Mouse (Mus musculus) embryonic fibroblast, embryonic 13.5 days (primary cell): ENCODE results near the gene Shroom4. TPM values are rescaled to one million over a fixed set of nuclear protein-coding genes. Genes with fewer than 3 reads are reported as not detected.

ENCODE experiments used
- H3K27ac ChIP-seq: 2 replicates; pipeline ENCODE4 v1.5.1; 2012; ENCODE audit warnings: low read length, control low read depth, inconsistent platforms; ENCODE audit not compliant: insufficient read depth
- H3K4me1 ChIP-seq: 2 replicates; pipeline ENCODE4 v1.6.1; 2011; ENCODE audit warnings: low read length; ENCODE audit not compliant: control insufficient read depth, insufficient read depth
- H3K4me3 ChIP-seq: 2 replicates; pipeline ENCODE4 v1.5.1; 2011; ENCODE audit warnings: mild to moderate bottlenecking, control low read depth, low read length; ENCODE audit not compliant: insufficient read depth
- CTCF ChIP-seq: IDR thresholded peaks from 2 replicates; pipeline ENCODE4 v1.5.1; 2011; ENCODE audit warnings: mild to moderate bottlenecking, control low read depth, low read length, moderate library complexity, borderline replicate concordance; ENCODE audit not compliant: insufficient read depth
- POLR2A ChIP-seq: IDR thresholded peaks from 2 replicates; pipeline ENCODE4 v1.6.1; 2011; ENCODE audit warnings: low read depth, mild to moderate bottlenecking, control low read depth, low read length, moderate library complexity
- polyA plus RNA-seq: library from polyadenylated mRNA; stranded (reverse); fragments of >200 nt; gene quantifications from 2 replicates; pipeline ENCODE4 v1.2.4, GENCODE M21; 2011; ENCODE audit warnings: low read depth; ENCODE audit not compliant: missing spikeins, insufficient read length

The Shroom4 gene
- polyA plus RNA-seq, 1 experiment, result 21.9 TPM

DNA sequence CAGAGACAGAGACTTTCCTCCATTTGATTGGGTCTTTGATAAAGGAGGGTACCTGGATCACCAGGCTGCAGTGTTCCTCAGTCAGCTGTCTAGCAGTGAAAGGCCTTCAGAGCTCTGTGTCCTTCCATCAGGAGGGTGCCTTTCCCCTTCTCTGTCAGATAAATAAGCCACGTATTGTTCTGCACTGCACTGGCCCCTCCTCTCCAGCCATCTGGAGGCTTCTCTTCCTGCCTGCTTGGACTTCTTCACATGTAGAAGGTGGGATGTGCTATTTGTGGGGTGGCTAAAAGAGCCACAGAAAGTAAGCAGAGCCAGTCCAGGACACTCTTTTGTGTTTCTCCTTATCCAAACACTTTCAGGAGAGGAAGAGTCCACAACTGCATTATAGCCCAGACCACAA lies 174.9 kb downstream of the Shroom4 start:
- Histone ChIP-seq H3K4me1 (no peaks in the 10 kb centered on the region), H3K4me3 (no peak overlapping the region), H3K27ac (no peak overlapping the region)
- TF ChIP-seq POLR2A (no peak), CTCF (no peak)

DNA sequence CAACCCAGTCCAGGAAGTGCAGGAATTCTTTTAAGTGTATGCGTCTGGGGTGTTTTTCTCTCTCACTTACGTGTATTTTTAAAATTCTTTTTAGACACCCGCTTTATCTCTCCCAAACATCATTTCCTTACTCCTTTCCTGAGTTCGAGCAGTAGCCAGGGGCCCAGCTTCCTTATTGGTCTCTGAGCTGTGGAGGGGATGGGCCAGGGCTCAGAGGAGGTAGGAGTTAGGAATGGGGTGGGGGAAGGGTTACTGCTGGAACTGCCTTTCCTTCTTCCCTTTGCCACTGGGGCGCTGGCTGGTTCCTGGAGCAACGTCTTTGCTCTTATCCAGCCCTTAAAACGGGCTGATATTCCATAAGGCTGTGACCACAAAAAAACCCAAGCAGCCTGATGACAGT lies 177.3 kb downstream of the Shroom4 start:
- H3K4me3 ChIP-seq, result no peak overlapping the region
- no peaks in the 10 kb centered on the region for H3K4me1 ChIP-seq
- TF ChIP-seq POLR2A, result no peak
- TF ChIP-seq CTCF, result no peak
- H3K27ac ChIP-seq, result no peak overlapping the region

DNA sequence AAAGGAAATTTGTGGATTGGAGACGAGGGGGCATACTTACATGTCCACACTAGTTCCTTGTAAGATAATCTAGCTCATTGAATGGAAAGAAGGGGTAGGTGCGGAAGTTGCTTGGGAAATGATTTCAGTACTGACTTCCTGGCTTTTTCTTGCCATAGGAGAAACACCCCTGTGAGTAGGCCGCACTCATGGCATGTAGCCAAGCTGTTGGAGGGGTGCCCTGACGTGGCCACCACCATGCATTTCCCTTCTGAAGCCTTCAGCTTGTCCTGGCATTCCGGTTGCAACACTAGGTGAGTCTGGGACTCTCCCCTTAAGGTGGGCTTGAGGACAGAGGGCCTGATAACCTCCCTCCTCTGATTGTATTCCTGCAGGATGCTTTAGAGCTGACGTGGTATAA lies 181.0 kb downstream of the Shroom4 start:
- no peaks in the 10 kb centered on the region for H3K4me1 ChIP-seq
- TF ChIP-seq CTCF (no peak), POLR2A (no peak)
- no peak overlapping the region for H3K27ac ChIP-seq
- no peak overlapping the region for H3K4me3 ChIP-seq

DNA sequence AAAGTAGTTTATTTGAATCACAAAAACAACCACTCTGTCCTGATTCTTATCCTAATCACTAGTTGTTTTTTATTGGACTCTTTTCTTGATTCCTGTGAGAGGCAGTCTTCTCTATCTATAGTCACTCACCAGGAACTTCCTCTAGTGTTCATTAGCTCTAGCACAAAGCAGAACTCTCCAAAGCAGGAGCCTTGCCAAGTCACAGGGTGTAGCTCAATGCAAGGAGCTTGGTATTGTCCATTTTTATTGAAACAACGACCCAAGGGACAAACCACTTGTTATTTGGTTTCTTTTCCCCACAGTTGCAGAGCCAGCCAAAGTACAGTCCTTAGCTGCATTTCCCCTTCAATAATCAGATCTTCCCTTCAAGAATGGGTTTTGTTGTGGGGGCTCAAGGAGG lies 181.5 kb downstream of the Shroom4 start:
- TF ChIP-seq POLR2A (no peak), CTCF (no peak)
- Histone ChIP-seq H3K27ac (no peak overlapping the region), H3K4me1 (no peaks in the 10 kb centered on the region), H3K4me3 (no peak overlapping the region)

DNA sequence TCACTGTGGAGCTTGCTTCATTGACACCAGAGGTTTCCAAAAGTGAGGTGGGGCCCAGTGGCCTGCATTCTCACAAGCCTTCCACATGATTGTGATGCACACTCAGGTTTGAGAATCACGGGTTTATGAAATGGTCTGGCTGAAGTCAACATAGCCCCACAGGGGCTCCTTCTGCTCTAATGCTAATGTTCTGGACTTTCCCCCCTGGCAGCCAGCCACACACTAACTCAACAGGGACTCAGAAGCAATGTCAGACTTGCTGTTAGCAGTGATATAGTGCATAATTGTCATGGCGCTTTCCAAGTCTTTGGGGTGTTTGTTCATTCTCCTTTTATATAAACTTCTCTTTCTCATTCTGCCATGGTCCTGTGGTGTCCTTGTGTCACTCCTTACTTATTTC lies 183.0 kb downstream of the Shroom4 start:
- TF ChIP-seq CTCF (no peak), POLR2A (no peak)
- no peak overlapping the region for H3K4me3 ChIP-seq
- no peaks in the 10 kb centered on the region for H3K4me1 ChIP-seq
- no peak overlapping the region for H3K27ac ChIP-seq

DNA sequence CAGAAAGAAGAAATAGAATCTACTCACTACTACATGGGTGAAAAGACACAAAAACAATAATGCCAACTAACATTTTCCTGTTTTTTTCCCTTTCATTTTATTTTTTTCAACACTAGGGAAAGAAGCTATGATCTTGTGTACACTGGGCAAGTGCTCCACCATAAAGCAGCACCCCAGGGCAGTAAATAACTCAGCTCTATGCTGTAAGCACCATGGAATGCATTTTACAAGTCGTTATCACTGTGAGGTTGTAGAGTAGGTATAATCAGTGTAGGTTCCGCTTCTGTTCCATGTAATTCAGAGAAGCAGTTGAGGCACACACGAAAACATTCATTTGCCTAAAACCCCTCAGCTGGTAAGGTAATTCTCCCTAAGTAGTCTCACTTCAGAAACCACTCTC lies 194.5 kb downstream of the Shroom4 start:
- Histone ChIP-seq H3K4me1 (no peaks in the 10 kb centered on the region), H3K4me3 (no peak overlapping the region), H3K27ac (no peak overlapping the region)
- TF ChIP-seq POLR2A (no peak), CTCF (no peak)

DNA sequence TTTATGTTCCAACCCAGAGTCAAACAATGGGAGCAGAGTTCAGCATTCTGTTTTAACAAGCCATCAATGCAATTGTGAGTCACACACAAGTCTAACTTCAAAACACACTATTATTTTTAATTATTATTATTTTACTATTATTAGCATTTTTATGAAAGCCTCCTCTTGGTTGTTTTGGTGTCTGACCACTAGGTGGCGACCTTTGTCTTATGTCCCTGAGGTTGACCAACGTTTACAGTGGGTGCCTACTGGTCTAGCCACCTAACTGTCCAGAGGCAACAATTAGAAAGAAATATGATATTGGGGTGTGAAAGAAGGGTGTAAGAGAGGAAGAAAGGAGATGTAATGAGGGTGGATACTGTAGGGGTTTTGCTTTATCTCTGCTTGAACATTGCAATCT lies 254.4 kb downstream of the Shroom4 start:
- Histone ChIP-seq H3K4me3 (no peak overlapping the region), H3K4me1 (no peaks in the 10 kb centered on the region), H3K27ac (no peak overlapping the region)
- TF ChIP-seq POLR2A (no peak), CTCF (0 out of 2 replicates have a peak, but pooled peaks have one; percentile 15)

DNA sequence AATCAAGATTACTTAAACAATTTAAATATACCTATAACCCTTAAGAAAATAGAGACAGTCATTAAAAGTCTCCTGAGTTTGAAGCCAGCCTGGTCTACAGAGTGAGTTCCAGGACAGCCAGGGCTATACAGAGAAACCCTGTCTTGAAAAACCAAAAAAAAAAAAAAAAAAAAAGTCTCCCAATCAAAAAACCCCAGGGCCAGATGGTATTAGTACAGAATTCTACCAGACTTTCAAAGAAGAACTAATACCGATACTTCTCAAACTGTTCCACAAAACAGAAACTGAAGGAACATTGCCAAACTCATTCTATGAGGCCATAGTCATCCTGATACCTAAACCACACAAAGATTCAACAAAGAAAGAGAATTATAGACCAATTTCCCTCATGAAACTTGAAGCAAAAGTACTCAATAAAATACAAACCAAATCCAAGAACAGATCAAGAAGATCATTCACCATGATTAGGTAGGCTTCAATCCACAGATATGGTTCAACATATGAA lies 259.2 kb downstream of the Shroom4 start:
- Histone ChIP-seq H3K27ac (no peak overlapping the region), H3K4me3 (no peak overlapping the region), H3K4me1 (no peaks in the 10 kb centered on the region)
- TF ChIP-seq CTCF, result no peak
- TF ChIP-seq POLR2A, result no peak

Other genes with a start within 250 kb of the Shroom4 start
- gene Nudt10, start 226.8 kb upstream of the Shroom4 start, polyA plus RNA-seq, result not detected in 2 replicates
- 0.18 TPM in 1 of 2 replicates, not detected in the other for gene Bmp15, start 79.1 kb upstream of the Shroom4 start, polyA plus RNA-seq